Mouse (Mus musculus) MEL (cell line): ENCODE data around the gene Htr2b.

Experiments used
- CTCF ChIP-seq, 3 experiments: IDR thresholded peaks in 2 of 3; conservative IDR thresholded peaks in 1 of 3; 2 replicates each; pipeline ENCODE4 v1.5.1; 2011 to 2012; ENCODE audit warnings: low read length in 3 of 3, low read depth in 2 of 3, mild to moderate bottlenecking in 2 of 3, improper control_type of control experiment in 1 of 3, inconsistent platforms in 1 of 3, mixed read lengths in 1 of 3, moderate library complexity in 1 of 3; ENCODE audit not compliant: control insufficient read depth in 1 of 3, insufficient read depth in 1 of 3, poor library complexity in 1 of 3, severe bottlenecking in 1 of 3
- E2F4 ChIP-seq: IDR thresholded peaks from 2 replicates; pipeline ENCODE4 v1.6.1; 2011; ENCODE audit warnings: low read depth, low read length, improper control_type of control experiment, borderline replicate concordance
- ELF1 ChIP-seq: IDR thresholded peaks from 2 replicates; pipeline ENCODE4 v1.6.1; 2014; ENCODE audit warnings: low read depth, mild to moderate bottlenecking, inconsistent platforms, low read length, improper control_type of control experiment, moderate library complexity
- MAFK ChIP-seq: IDR thresholded peaks from 2 replicates; pipeline ENCODE4 v1.6.1; 2011; ENCODE audit warnings: low read depth, mild to moderate bottlenecking, low read length, improper control_type of control experiment, borderline replicate concordance
- MAX ChIP-seq: IDR thresholded peaks from 2 replicates; pipeline ENCODE4 v1.6.1; 2011; ENCODE audit warnings: low read length, improper control_type of control experiment
- MAZ ChIP-seq: IDR thresholded peaks from 2 replicates; pipeline ENCODE4 v1.6.1; 2012; ENCODE audit warnings: low read depth, mild to moderate bottlenecking, inconsistent platforms, low read length, improper control_type of control experiment
- MYC ChIP-seq: IDR thresholded peaks from 2 replicates; pipeline ENCODE4 v1.6.1; 2011; ENCODE audit warnings: low read depth, mild to moderate bottlenecking, low read length, improper control_type of control experiment, moderate library complexity
- POLR2A ChIP-seq, 2 experiments: IDR thresholded peaks; 2 replicates each; pipeline ENCODE4 v1.6.1; 2011 to 2012; ENCODE audit warnings: low read length in 2 of 2, mild to moderate bottlenecking in 2 of 2, control low read depth in 1 of 2, improper control_type of control experiment in 1 of 2, low read depth in 1 of 2, moderate library complexity in 1 of 2; ENCODE audit not compliant: control insufficient read depth in 1 of 2, insufficient read depth in 1 of 2, poor library complexity in 1 of 2
- RCOR1 ChIP-seq: IDR thresholded peaks from 2 replicates; pipeline ENCODE4 v1.6.1; 2012; ENCODE audit warnings: low read depth, mild to moderate bottlenecking, inconsistent platforms, low read length, improper control_type of control experiment
- SIN3A ChIP-seq: IDR thresholded peaks from 2 replicates; pipeline ENCODE4 v1.6.1; 2012; ENCODE audit warnings: low read length, improper control_type of control experiment, inconsistent platforms
- SMC3 ChIP-seq: IDR thresholded peaks from 2 replicates; pipeline ENCODE4 v1.6.1; 2011; ENCODE audit warnings: low read depth, low read length, improper control_type of control experiment
- TAL1 ChIP-seq: IDR thresholded peaks from 2 replicates; pipeline ENCODE4 v1.6.1; 2012; ENCODE audit warnings: mild to moderate bottlenecking, inconsistent platforms, low read length, moderate library complexity, mixed read lengths
- USF1 ChIP-seq: IDR thresholded peaks from 2 replicates; pipeline ENCODE4 v1.6.1; 2014; ENCODE audit warnings: low read depth, mild to moderate bottlenecking, inconsistent platforms, low read length, improper control_type of control experiment, moderate library complexity
- ZNF384 ChIP-seq: IDR thresholded peaks from 2 replicates; pipeline ENCODE4 v1.6.1; 2012; ENCODE audit warnings: low read depth, mild to moderate bottlenecking, inconsistent platforms, low read length, improper control_type of control experiment

DNA sequence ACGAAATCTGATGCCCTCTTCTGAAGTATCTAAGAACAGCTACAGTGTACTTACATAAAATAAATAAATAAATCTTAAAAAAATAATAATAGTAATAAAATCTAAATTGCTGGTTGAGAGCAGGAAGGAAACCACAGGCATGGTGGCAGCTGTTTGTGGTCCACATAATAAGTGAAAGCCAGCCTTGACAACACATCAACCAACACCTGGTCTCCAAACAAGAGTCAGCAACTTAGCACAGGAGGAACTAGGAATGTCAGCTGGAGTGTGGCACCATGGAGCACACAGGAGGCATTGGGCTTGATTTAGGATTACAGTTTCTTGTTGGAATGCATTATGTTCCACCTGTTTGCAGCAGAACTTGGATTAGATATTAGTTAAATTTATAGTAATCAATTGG, 6.7 kb downstream of the Htr2b start:
- TF ChIP-seq RCOR1 (no peak), SMC3 (no peak), MAX (no peak), MAFK (no peak), USF1 (no peak), SIN3A (no peak), E2F4 (no peak), TAL1 (no peak), POLR2A (IDR thresholded peaks at IDR 0.05; ENCODE audit: control insufficient read depth in 1 of 2, insufficient read depth in 1 of 2, low read depth in 1 of 2, low read length in 2 of 2, poor library complexity in 1 of 2) (no peak), CTCF (IDR thresholded peaks at IDR 0.05 in 2 of 3, conservative IDR thresholded peaks at IDR 0.05 in 1 of 3; ENCODE audit: control insufficient read depth in 1 of 3, insufficient read depth in 1 of 3, low read depth in 2 of 3, low read length in 3 of 3, poor library complexity in 1 of 3, severe bottlenecking in 1 of 3) (no peak), ZNF384 (no peak), MYC (no peak), ELF1 (no peak), MAZ (no peak)
